Mouse (Mus musculus) liver, postnatal 0 days (tissue): ENCODE data around the gene Afp. TPM values are rescaled to one million over a fixed set of nuclear protein-coding genes. Genes with fewer than 3 reads are reported as not detected.
A peak's percentile ranks its signal among the peaks of the same experiment; 100 is the strongest.

ENCODE experiments used
- ATAC-seq: fragments of 200-750 bp; cut with Nextera tagmentation; 2 replicates; pipeline ENCODE4 v1.8.0; 2017; ENCODE audit warnings: mild to moderate bottlenecking, moderate library complexity
- DNase-seq: peaks from one replicate; pipeline ENCODE4 v3.0.0-alpha.2; 2016
- H3K27ac ChIP-seq: fragments of 300-500 bp; sonication (generic); 2 replicates; pipeline ENCODE4 v1.5.1; 2014; ENCODE audit warnings: antibody characterized with exemption, moderate library complexity, mild to moderate bottlenecking, low read depth
- H3K27me3 ChIP-seq: fragments of 300-500 bp; sonication (generic); 2 replicates; pipeline ENCODE4 v1.6.1; 2014; ENCODE audit warnings: low read length, control low read depth, mixed read lengths; ENCODE audit not compliant: insufficient read depth
- H3K36me3 ChIP-seq: fragments of 300-500 bp; sonication (generic); replicated peaks from 2 replicates; pipeline ENCODE4 v1.6.1; 2014; ENCODE audit warnings: mild to moderate bottlenecking, control low read depth, low read length, moderate library complexity, mixed read lengths; ENCODE audit not compliant: insufficient read depth
- H3K4me1 ChIP-seq: fragments of 300-500 bp; sonication (generic); 2 replicates; pipeline ENCODE4 v1.6.1; 2014; ENCODE audit warnings: antibody characterized with exemption, mild to moderate bottlenecking, control low read depth; ENCODE audit not compliant: insufficient read depth
- H3K4me2 ChIP-seq: fragments of 300-500 bp; sonication (generic); 2 replicates; pipeline ENCODE4 v1.6.1; 2014; ENCODE audit warnings: low read depth, mild to moderate bottlenecking, low read length, moderate library complexity, mixed read lengths
- H3K4me3 ChIP-seq: fragments of 300-500 bp; sonication (generic); 2 replicates; pipeline ENCODE4 v1.5.1; 2014; ENCODE audit warnings: low read depth, low read length
- H3K9ac ChIP-seq: fragments of 300-500 bp; sonication (generic); replicated peaks from 2 replicates; pipeline ENCODE4 v1.6.1; 2014; ENCODE audit warnings: mild to moderate bottlenecking, moderate library complexity
- H3K9me3 ChIP-seq: fragments of 300-500 bp; sonication (generic); 2 replicates; pipeline ENCODE4 v1.6.1; 2016; ENCODE audit warnings: mild to moderate bottlenecking, control low read depth, low read length, mixed read lengths
- CTCF ChIP-seq: sonication (generic); IDR thresholded peaks from 2 replicates; pipeline ENCODE4 v1.5.1; 2016; ENCODE audit warnings: antibody characterized with exemption, low read depth
- EP300 ChIP-seq: IDR thresholded peaks from 2 replicates; pipeline ENCODE4 v1.6.1; 2016; ENCODE audit warnings: antibody characterized with exemption, low read depth, mild to moderate bottlenecking
- WGBS: fragments of 180-500 bp; shearing (Covaris S2); extraction: QIAGEN DNeasy Blood & Tissue Kit; methylation state at CpG from one replicate; pipeline ENCODE4 v1.1.7; 2014; ENCODE audit not compliant: insufficient replicate concordance; 5-methylcytosine and 5-hydroxymethylcytosine counted together
- polyA plus RNA-seq: library from polyadenylated mRNA; unstranded; fragments of >200 nt; fragmentation: Nextera tagmentation; extraction: Ambion mirVana; gene quantifications from 2 replicates; pipeline ENCODE4 v1.2.1, GENCODE M21; 2015

Afp gene
- 11,303 and 11,922 TPM in 2 replicates for polyA plus RNA-seq

GRCm38 (mm10) chr5:90490518-90490917 is at the start of gene Afp:
TSS of gene Afp (plus strand) at chr5:90490737.
- Histone ChIP-seq H3K27ac (no peak within 1 kb of the TSS; the same call in 1 of the 2 replicates), H3K4me1 (0 out of 2 replicates have a peak, but pooled peaks cover 3% of the 10 kb centered on the region), H3K9me3 (no peaks in the 10 kb centered on the region), H3K27me3 (no peaks in the 10 kb centered on the region), H3K36me3 (no peaks in the 10 kb centered on the region), H3K4me2 (peak within 1 kb of the TSS; percentile 50), H3K4me3 (peak within 1 kb of the TSS; percentile 25), H3K9ac (peak within 1 kb of the TSS; percentile 42; the same call in 1 of the 2 replicates)
- 69% methylated on average over 7 of the region's 7 CpGs for WGBS
- peak; percentile 42 for DNase-seq
- ATAC-seq: no peak
- TF ChIP-seq EP300 (0 out of 2 replicates have a peak, but pooled peaks have one; percentile 9), CTCF (no peak)

DNA sequence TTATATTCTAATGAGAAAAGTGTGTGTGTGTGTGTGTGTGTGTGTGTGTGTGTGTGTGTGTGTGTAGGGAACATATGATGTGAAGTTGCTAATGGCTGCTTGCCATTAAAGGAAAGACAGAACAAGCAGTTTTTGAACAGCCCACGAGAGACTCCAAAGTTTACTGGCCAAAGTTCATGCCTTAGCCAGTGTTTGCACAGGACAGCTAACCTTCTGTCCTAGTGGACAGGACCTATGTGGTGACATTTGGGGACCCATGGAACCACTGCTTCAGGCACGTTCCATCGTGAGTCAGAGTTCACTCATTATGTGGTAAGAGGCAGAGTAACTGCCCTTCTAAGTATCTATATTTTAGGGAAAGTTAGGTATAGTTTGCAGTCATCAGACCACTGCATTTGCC is 43.0 kb upstream of the Afp start:
- no peak for TF ChIP-seq CTCF
- TF ChIP-seq EP300: peak; percentile 74; the same call in 1 of the 2 replicates
- Histone ChIP-seq H3K36me3 (no peaks in the 10 kb centered on the region), H3K4me3 (no peak overlapping the region), H3K4me1 (peaks cover 6% of the 10 kb centered on the region), H3K9ac (no peak overlapping the region), H3K9me3 (no peaks in the 10 kb centered on the region), H3K27me3 (no peaks in the 10 kb centered on the region), H3K27ac (peak overlapping the region; percentile 84), H3K4me2 (no peak overlapping the region)
- peak; percentile 31 for DNase-seq
- 53% methylated on average over 3 of the region's 3 CpGs for WGBS
- peak; percentile 98 for ATAC-seq

GRCm38 (mm10) chr5:90449961-90450360 is 40.6 kb upstream of the Afp start:
- TF ChIP-seq EP300 (no peak), CTCF (no peak)
- Histone ChIP-seq H3K4me3 (no peak overlapping the region), H3K36me3 (no peaks in the 10 kb centered on the region), H3K4me1 (peaks cover 12% of the 10 kb centered on the region; the same call in 1 of the 2 replicates), H3K9ac (no peak overlapping the region), H3K4me2 (no peak overlapping the region), H3K9me3 (no peaks in the 10 kb centered on the region), H3K27me3 (no peaks in the 10 kb centered on the region), H3K27ac (peak overlapping the region; percentile 84)
- ATAC-seq (peak; percentile 50), DNase-seq (no peak)
- WGBS: 54% methylated on average over 5 of the region's 5 CpGs

DNA sequence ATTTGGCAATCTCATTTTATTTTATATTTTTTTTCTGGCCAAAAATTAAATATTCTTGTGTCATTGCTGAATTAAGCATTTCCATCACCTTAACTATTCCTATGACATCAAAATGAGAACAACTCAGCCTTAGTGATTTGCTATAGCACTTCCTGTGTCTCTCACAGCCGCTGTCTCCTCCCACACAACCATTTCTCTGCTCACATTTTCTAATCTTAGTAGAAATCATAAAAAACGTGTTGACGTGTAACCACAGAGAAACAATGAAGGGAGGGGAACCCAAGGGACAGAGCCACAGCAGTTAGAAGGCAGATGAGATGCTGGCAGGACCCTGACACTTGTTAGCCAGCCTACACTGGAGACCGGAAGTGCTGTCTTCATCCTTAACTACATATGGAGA is 37.8 kb upstream of the Afp start:
- Histone ChIP-seq H3K36me3 (no peaks in the 10 kb centered on the region), H3K4me1 (peaks cover 12% of the 10 kb centered on the region), H3K9ac (no peak overlapping the region), H3K27me3 (no peaks in the 10 kb centered on the region), H3K4me3 (no peak overlapping the region), H3K4me2 (no peak overlapping the region), H3K9me3 (no peaks in the 10 kb centered on the region), H3K27ac (no peak overlapping the region)
- DNase-seq (no peak), ATAC-seq (no peak)
- TF ChIP-seq CTCF (no peak), EP300 (no peak)
- 50% methylated on average over 4 of the region's 4 CpGs for WGBS

DNA sequence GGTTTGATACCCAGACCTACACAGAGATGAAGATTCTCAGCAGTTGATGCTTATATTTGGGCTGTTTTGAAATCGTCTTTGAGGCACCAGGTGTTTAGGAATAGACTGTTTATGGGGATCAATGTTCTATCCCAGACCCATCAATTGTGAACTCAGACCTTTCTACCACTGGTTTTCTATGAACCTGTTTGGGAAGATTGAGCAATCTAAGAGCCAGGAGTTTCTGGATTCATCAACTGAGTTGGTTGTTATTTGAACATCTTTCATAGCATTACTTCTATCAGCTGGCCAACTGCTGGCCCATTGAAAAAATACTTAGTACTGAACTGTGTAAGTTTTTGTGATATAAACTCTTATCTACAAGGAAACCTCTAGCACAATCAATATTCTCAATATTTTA is 33.3 kb upstream of the Afp start:
- 37% methylated on average over 1 of the region's 1 CpGs for WGBS

DNA sequence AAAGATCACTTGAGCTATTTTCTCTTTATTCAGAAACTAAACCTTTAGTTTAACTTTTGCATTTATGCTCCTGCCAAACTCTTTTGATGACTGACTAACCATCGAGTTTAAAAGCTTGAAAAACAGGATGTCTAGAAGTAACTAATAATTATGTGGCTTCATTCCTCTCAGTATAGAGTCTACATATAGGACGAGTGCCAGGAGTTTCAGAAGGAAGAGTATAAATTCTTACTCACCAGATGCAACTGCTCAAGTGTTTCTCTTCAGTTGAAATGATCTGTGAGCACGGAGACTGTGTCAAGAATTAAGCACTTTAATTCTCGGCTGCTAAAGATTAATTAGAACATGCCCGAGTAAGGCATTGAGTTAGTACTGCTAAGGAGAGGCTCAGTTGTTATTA is 31.8 kb upstream of the Afp start:
- H3K4me1 ChIP-seq: no peaks in the 10 kb centered on the region; the same call in none of the 2 replicates
- no peak overlapping the region for H3K4me3 ChIP-seq
- no peak for ATAC-seq
- H3K4me2 ChIP-seq: no peak overlapping the region
- no peak for DNase-seq
- no peak for TF ChIP-seq CTCF
- no peak for TF ChIP-seq EP300
- H3K36me3 ChIP-seq: no peaks in the 10 kb centered on the region
- H3K9ac ChIP-seq: no peak overlapping the region
- H3K9me3 ChIP-seq: no peaks in the 10 kb centered on the region
- no peaks in the 10 kb centered on the region for H3K27me3 ChIP-seq
- WGBS: 67% methylated on average over 5 of the region's 5 CpGs
- H3K27ac ChIP-seq: no peak overlapping the region

More for the DNA sequence above, 33.3 kb upstream of the Afp start:
- H3K9me3 ChIP-seq: no peaks in the 10 kb centered on the region
- TF ChIP-seq EP300: no peak
- no peak for TF ChIP-seq CTCF
- H3K27ac ChIP-seq: no peak overlapping the region
- DNase-seq (no peak), ATAC-seq (no peak)
- H3K36me3 ChIP-seq: no peaks in the 10 kb centered on the region
- H3K4me2 ChIP-seq: no peak overlapping the region
- H3K9ac ChIP-seq: no peak overlapping the region
- H3K4me1 ChIP-seq: peaks cover 5% of the 10 kb centered on the region
- no peak overlapping the region for H3K4me3 ChIP-seq
- H3K27me3 ChIP-seq: no peaks in the 10 kb centered on the region

- peak within 1 kb of the TSS; percentile 27 for H3K4me3 ChIP-seq
- WGBS: 63% methylated on average over 8 of the region's 8 CpGs
- peak; percentile 83 for ATAC-seq
Observed at GRCm38 (mm10) chr5:90460619-90461018, 29.9 kb upstream of the Afp start, which contains the start of gene Alb. TSS of gene Alb (plus strand) at chr5:90460897.

More at GRCm38 (mm10) chr5:90460619-90461018, 29.9 kb upstream of the Afp start, which contains the start of gene Alb:
- Histone ChIP-seq H3K4me1 (no peaks in the 10 kb centered on the region; the same call in 1 of the 2 replicates), H3K27me3 (no peaks in the 10 kb centered on the region), H3K27ac (peak within 1 kb of the TSS; percentile 42), H3K4me2 (peak within 1 kb of the TSS; percentile 42), H3K36me3 (no peaks in the 10 kb centered on the region), H3K9ac (0 out of 2 replicates have a peak within 1 kb of the TSS, but pooled peaks have one; percentile 10), H3K9me3 (no peaks in the 10 kb centered on the region)
- no peak for DNase-seq
- TF ChIP-seq EP300 (peak; percentile 68), CTCF (no peak)
